Mouse (Mus musculus) 3134 (cell line): ENCODE measurements around the gene Sbno2.
"Not testable (repeated sequence)": the region's sequence is repeated elsewhere in the genome, so short reads cannot be mapped to it uniquely, and the experiment has no call there.

ENCODE experiments used
- DNase-seq: peaks from one replicate; pipeline ENCODE4 v3.0.0-alpha.2; 2011; ENCODE audit warnings: low spot score; ENCODE audit not compliant: insufficient read length; ENCODE audit errors: extremely low read depth

The Sbno2 gene

DNA sequence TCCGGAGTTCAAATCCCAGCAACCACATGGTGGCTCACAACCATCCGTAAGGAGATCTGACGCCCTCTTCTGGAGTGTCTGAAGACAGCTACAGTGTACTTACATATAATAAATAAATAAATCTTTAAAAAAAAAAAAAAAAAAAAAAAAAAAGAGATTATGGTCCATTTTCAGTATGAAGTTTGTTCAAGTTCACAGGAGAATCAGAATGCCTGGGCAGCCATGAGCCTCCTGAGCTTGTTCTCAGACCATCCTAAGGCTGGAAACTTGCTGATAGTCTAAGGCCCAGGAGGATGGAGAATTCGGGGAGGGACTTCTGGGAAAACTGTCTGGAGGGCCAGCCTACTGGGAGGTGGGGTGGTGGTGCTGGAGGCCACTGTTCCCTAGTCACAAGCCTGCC lies 60.0 kb downstream of the Sbno2 start:
- DNase-seq: not testable (repeated sequence)

DNA sequence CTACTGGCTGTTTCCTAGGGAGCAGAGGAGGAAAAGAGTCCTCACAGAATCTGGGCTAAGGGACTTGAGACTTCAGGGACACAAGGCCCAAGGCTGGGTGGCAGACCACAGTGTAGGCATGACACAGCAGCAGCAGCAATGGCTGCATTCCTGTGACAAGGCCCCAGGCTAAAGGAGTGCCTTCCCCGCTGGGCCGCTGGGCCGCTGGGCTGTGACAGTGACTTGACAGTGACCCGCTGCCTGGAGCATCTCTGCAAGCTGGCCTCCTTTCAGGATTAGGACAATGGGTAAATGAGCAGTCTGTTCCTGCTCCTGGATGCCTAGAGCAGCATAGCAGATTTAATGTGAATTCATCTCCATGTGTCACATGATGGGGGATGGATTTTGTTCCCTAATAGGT lies 61.3 kb downstream of the Sbno2 start:
- DNase-seq: peak; percentile 62

DNA sequence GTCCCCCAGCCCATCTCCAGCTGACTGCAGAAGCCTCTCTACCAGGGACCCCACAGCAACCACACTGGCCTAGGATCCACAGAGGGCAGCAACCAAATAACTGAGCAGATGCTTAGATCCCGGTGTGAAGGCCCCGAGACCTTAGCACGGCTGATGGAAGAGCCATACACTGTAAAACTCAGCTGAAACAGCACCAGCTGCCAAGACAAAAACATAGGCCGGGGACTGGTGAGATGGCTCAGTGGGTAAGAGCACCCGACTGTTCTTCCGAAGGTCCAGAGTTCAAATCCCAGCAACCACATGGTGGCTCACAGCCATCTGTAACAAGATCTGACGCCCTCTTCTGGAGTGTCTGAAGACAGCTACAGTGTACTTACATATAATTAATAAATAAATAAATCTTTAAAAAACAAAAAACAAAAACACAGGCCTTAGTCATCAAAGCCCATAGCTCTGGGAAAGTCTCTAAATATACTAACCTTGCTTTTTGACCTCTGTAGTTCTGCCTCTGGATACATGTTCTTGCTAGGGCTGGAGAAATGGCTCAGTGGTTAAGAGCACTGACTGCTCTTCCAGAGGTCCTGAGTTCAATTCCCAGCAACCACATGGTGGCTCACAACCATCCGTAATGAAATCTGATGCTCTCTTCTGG lies 63.8 kb downstream of the Sbno2 start:
- DNase-seq: not testable (repeated sequence)

DNA sequence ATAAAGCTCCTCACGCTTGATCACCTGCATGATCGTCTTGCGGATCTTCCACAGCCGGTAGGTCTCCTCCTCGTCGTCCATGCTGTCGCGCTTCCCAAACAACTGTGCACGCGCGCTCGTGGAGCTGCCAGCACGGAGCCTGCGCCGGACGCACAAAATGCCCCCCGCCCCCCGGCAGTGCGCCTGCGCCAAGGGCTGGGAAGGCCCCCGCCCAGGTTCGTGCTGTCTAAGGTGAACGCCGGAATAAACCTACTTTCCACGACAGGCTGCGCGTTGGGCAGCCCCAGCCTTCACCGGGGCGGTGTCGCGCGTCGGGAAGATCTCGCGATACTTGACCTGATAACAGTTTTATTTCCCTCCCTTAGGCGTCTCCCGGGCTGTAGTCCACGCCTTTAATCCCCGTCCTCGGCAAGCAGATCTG lies 65.8 kb downstream of the Sbno2 start, which contains the start of gene Polr2e:
Polr2e (minus strand) TSS at position 237 of the 421 bp plus-strand sequence.
- DNase-seq: peak; percentile 97

DNA sequence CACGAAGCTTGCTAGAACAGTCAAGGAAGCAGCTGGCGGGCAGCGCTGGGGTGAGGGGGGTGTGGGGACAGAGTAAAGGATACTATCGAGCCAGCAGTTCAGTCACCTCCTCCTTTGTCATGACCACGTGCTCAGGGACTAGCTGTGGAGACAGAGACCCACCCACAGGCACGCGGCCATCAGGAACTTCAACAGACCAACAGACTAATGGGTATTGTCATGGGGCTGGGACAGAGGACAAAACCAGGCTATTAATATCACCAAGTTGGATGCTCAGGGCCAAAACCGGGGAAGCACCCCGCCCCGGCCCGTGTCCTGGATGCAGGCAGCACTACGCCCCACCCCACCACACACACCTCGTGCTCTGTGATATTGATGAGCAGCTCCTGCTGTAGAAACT lies 68.5 kb downstream of the Sbno2 start:
- DNase-seq: no peak

DNA sequence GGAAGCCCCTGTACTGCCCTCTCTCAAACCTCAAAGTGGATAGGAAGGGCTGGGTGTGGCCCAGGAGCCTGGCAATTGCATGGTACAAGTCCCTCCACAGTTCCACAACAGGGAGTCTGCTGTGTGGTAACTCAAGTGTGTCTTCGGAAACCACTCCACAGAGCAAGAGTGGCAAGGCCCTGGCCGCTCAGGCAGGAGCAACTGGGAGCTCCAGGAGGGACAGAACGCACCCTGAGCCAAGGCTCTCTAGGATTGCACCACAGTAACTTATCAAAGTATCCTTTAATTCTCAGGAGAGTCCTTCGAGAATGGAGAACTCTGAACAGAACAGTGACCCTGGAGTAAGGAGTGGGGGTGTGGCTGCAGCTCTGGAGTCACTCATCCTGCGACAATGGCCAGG lies 69.7 kb downstream of the Sbno2 start:
- no peak for DNase-seq

DNA sequence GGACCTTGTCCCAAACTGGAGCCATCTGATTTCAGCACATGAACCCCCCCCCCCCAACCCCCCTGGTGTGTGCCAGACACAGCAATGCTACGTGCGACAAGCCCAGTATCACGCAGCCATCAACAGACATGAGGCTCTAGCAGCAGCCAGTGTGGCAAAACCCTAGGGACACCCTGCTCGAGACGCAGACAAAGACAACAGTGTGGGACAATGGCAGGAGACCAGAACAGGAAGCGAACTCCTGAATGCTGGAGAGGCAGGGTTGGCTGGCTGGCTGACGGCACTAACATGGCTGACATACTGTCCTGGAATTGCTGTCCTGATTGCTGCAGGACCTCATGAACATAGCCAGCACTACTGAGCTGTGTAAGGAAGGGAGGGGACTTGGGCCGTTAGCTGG lies 70.2 kb downstream of the Sbno2 start:
- DNase-seq: no peak

DNA sequence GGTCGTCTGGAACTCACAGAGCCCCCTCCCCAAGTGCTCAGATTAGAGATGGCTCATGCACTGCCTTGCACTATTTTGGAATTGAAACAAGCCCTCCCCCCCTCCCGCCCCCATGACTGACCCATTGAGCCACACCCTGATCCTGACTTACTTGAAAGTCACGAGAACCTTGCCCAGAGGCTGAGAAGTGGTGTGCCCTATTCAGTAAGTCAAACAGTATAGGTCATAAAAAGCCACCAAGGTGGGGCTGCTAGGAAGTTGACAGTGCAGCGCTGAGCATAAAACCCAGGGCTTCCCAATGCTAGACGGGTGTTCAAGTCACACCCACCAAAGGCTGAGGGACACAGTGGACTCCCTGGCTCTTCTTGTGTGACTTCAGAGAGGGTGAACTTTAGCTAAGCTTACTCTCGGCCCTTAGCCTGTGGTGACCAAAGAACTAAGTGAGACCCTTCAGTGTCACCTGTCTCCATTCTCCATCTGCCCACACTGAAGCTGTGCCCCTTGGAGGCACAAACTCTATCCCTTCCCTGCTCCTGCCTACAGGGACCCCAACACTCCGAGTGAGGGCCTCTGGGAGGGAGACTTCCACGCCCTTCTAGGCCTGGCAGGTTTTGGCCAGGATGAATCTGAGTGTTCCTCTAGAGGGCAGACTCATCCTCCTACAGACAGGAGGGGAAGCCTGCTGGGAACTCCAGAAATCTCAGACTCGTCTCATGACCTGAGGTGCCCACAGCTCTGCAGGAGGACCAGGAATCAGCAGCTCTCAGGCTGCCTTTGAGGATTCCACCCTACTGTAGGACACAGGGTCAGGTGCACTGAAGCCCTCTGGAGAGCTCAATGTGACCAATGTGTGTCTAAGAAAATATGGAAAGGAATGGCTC lies 71.6 kb downstream of the Sbno2 start:
- peak; percentile 66 for DNase-seq

DNA sequence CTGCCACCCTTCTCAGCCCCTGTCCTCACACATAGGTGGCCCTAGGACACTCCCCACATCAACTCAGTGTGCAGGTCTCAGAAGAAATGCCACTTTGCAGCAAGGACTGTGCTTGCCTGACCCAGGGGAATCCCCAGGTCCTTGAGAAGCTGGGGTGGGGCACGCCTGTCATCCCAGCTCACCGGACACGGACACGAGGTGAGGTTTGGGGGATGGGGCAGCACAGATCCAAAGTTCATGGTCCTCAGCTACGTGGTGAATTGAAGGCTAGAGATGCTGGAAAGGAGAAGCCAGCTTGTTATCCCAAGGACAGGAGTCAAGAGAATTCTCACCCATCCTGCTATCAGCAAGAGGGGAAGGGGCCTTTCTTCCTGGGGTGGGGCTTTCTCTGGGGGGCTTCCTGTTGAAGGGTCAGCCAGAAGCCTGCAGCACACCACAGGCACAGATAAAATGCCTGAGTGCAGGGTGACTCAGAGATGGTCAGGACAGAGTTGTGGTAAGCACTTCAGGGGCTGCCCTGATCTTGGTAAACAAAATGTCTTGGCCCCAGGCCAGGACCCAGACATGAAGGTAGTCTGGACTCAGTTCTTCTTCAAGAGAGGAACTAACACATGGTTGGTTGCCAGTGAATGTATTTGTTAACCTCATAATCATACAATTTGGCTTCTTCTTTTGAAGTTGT lies 72.4 kb downstream of the Sbno2 start:
- peak; percentile 74 for DNase-seq

DNA sequence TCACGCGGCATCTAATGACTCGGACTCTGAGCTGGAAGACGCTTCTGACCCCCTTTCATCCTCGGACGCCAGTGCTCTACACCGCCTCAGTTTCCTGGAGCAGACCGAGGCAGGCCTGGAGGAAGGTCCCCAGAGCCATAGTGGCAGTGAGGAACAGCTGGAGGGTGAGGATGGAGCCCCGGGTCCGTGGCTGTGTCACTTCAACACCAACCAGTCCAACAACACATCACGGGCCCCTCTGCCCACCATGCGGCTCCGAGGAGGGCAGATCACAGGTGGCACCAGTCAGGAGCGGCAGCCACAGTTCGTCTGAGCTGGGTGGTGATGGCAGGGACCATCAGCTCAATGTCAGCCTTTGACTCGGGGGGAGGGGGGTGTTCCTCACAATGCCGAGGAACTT lies 74.6 kb downstream of the Sbno2 start:
- no peak for DNase-seq

DNA sequence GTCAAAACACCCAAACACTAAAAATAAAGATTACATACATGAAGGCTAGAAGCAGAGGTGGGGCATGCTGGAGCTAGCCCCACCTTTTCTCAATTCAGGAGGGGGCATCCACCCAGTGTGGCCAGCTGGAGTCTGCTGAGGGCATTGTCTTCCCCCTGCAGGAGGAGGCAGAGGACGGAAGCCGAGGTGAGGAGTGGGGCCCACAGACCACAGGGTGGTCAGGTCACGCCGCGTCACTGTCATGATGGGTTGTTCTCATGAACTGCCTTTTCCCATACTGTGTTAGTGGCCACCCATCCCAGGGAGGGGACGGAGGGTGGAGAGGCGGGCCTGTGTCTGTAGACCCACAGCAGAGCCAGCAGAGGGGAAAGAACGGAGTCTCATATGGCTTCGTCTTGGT lies 75.2 kb downstream of the Sbno2 start:
- DNase-seq: no peak

DNA sequence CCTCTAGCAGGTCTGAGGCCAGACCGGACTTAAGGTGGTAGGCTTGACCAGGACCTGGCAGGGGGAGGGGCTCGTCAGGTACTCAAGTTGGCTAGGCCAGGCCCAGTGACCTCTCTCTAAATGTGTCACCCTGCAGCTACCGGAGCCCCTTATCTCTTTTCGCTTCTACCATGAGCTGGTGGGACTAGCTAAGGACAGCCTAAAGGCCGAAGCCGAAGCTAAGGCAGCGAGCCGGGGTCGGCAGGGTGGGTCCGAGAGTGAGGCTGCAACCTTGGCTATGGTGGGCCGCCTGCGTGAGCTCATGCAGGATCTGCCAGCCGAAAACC lies 76.9 kb downstream of the Sbno2 start:
- DNase-seq: no peak

DNA sequence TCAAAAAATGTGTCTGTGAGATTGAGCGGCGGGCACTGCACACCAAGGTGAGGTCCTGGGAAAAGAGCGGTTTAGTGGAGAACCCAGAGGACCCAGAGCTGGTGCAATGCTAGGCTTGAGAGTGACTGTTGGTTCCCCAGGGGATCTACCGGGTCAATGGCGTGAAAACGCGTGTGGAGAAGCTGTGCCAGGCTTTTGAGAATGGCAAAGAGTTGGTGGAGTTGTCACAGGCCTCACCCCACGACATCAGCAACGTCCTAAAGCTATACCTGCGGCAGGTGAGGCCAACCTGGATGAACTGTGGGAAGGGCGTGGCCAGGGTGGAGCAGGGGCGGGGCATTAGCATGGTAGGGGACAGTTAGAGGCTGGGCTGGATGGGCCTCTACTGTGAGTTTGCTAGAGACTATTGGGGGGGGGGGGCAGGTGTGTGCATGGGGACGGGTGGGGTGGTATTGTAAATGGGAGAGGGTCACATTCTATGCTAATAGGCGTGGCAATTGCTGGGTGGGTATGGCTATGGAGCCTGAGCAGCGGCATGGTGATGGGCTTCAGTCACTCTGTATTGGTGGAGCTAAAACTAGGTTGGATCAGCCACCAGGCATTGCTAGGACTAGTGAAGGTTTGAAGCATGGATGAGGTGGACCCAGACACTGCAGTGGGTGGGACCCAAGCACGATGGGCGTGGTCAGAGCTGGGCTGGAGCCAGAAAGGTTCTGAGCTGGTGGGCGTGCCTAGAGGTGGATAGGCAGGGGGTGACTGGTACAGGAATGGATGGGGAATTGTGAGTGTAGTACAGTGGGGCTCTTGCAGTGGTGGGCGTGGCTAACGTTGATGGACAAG lies 77.5 kb downstream of the Sbno2 start:
- DNase-seq: no peak

DNA sequence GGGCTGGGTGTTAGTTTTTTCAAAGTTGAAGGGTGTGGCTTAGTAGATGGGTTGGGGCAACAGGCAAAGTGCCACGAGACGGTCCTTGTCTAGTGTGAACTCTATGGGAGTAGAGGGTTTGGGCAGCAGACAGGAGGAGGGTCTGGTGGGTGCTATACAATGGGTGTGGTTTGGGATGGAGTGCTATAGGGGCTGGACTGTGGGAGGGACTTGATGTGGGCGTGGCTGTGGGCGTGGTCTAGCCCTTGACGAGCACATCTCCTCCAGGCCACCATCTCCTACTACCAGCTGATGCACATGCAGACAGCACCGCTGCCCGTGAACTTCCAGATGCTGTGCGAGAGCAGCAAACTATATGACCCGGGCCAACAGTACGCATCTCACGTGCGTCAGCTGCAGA lies 79.5 kb downstream of the Sbno2 start:
- no peak for DNase-seq

DNA sequence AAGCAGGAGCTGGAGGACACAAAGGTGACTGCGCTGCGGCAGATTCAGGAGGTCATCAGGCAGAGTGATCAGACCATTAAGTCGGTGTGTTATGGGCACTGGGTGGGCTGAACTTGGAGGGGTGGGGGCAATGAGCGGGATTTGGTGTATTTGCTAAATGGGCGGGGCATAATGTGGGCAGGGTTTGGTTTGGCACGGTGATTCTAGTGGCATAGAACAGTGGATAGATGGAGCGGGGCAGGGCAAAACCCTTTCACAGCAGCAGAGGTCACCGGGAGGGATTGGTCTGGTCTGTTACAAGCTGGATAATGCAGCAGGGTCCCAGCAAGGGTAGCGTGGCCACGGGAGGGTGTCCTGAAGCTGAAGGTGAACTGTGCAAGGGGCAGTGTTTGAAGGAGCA lies 79.9 kb downstream of the Sbno2 start:
- no peak for DNase-seq

DNA sequence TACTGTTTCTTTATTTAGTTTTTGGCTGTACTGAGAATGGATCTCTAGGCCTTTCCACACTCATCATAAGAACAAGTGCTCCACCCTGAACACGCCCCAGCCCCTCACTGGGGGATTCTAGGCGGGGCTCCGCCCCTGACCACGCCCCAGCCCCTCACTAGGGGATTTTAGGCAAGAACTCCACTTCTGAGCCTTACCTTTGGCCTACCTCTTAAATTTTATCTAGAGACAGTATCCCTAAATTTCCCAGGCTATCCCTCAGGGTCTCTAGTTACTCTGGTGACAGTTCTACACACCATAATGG lies 80.4 kb downstream of the Sbno2 start:
- no peak for DNase-seq

DNA sequence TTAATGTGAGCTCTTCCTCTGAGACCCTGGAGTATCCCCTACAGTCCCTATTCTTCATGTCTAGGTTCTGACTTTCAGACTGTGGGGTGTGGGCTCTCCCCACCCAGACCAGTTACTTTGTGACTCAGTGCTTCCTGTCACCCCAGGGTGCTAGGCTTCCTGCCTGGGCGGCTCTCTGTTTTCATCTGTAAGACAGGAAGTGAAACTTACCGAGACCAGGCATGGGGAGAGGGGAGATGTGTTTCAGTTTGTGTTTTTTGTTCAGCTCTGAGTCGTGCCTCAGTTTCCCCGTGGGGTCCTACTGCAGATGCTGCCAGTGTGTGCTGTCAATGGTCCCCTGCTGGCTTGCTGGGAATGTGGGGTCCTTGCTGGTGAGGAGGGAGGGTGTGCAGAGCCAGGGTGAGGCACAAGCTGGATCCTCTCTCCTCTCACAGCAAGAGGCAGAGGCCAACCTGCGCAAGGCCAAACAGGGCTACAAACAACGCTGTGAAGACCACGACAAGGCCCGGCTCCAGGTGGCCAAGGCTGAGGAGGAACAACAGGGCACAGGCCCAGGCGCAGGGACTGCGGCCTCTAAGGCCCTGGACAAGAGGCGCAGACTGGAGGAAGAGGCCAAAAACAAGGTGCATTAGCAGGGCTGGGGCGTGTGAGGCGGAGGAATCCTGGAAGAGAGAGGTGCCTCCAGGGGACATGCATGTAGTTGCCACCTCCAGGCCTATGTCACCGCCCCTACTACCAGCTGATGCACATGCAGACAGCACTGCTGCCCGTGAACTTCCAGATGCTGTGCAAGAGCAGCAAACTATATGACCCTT lies 80.9 kb downstream of the Sbno2 start:
- no peak for DNase-seq

DNA sequence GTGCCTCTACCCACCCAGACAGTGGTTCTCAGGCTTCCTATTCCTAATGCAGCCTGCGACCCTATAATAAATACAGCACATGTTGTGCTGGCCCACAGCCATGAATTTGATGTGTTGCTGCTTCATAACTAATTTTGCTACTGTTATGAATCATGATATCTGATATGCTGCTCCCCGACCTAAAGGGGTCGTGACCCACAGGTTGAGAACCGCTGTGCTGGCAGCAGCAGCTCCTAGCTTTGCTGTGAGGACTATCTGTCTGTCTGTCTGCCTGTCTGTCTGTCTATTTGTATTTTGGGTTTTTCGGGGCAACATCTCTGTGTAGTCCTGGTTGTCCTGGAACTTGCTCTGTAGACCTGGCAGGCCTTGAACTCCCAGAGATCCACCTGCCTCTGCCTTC lies 81.6 kb downstream of the Sbno2 start:
- DNase-seq: no peak

DNA sequence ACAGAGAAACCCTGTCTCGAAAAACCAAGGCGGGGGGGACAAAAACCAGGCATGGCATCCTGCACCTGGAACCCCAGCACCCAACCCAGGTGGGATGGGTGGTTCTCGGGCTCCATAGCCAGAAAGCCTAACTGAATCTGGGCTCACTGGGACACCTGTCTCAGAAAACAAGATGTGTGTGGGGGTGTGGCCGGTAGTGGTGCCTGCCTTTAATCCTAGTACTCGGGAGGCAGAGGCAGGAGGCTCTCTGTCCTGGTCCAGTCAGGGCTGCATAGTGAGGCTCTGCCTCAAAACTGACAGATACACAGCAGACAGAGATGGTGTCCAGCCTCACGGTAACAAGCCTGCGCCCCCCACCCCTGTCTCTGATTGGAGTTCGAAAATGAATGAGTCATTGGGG lies 82.6 kb downstream of the Sbno2 start:
- DNase-seq: no peak

DNA sequence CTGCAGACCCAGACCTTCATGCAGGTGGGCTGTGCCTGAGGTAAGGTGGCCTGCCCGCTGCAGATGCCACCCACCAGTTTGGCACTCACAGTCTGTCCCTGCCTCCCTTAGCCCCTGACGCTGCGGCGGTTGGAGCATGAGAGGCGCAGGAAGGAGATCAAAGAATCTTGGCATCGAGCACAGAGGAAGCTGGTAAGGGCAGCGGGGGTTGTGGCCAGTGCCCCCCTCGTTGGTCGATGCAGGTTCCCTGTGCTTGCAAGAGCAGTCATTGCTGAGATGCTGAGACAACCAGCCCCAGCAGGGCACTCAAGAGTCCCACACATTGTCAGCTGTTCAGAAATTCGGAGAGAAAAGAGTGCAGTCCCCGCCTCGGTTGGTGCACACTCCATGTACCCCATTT lies 83.2 kb downstream of the Sbno2 start:
- DNase-seq: no peak
